Mouse (Mus musculus) bone marrow macrophage, adult 2 months (primary cell): Measurements from ENCODE around the gene Ksr1. TPM values are rescaled to one million over a fixed set of nuclear protein-coding genes. Genes with fewer than 3 reads are reported as not detected.
A peak's percentile ranks its signal among the peaks of the same experiment; 100 is the strongest.

Experiments used
- H3K27ac ChIP-seq: 2 replicates; pipeline ENCODE4 v1.5.1; 2012; ENCODE audit warnings: low read depth, low read length; ENCODE audit not compliant: insufficient read depth
- H3K4me1 ChIP-seq: 2 replicates; pipeline ENCODE4 v1.6.1; 2012; ENCODE audit warnings: low read length; ENCODE audit not compliant: control insufficient read depth, insufficient read depth
- H3K4me3 ChIP-seq: 2 replicates; pipeline ENCODE4 v1.5.1; 2012; ENCODE audit warnings: mild to moderate bottlenecking, low read length, moderate library complexity; ENCODE audit not compliant: insufficient read depth
- CTCF ChIP-seq: IDR thresholded peaks from 2 replicates; pipeline ENCODE4 v1.5.1; 2012; ENCODE audit warnings: low read depth, mild to moderate bottlenecking, low read length, moderate library complexity
- POLR2A ChIP-seq: IDR thresholded peaks from 2 replicates; pipeline ENCODE4 v1.6.1; 2012; ENCODE audit warnings: mild to moderate bottlenecking, low read depth, low read length, borderline replicate concordance
- polyA plus RNA-seq: library from polyadenylated mRNA; stranded (reverse); fragments of >200 nt; gene quantifications from 2 replicates; pipeline ENCODE4 v1.2.4, GENCODE M21; 2012; ENCODE audit not compliant: missing spikeins, insufficient read depth, insufficient read length

Ksr1 gene
- polyA plus RNA-seq, 1 experiment, result 6.0 TPM

- no peak overlapping the region for H3K27ac ChIP-seq
- peaks cover 3% of the 10 kb centered on the region; the same call in 1 of the 2 replicates for H3K4me1 ChIP-seq
- no peak overlapping the region for H3K4me3 ChIP-seq
- TF ChIP-seq POLR2A, result no peak
- no peak for TF ChIP-seq CTCF
Observed at GRCm38 (mm10) chr11:79148783-79149182, 2.6 kb upstream of the Ksr1 start.

DNA sequence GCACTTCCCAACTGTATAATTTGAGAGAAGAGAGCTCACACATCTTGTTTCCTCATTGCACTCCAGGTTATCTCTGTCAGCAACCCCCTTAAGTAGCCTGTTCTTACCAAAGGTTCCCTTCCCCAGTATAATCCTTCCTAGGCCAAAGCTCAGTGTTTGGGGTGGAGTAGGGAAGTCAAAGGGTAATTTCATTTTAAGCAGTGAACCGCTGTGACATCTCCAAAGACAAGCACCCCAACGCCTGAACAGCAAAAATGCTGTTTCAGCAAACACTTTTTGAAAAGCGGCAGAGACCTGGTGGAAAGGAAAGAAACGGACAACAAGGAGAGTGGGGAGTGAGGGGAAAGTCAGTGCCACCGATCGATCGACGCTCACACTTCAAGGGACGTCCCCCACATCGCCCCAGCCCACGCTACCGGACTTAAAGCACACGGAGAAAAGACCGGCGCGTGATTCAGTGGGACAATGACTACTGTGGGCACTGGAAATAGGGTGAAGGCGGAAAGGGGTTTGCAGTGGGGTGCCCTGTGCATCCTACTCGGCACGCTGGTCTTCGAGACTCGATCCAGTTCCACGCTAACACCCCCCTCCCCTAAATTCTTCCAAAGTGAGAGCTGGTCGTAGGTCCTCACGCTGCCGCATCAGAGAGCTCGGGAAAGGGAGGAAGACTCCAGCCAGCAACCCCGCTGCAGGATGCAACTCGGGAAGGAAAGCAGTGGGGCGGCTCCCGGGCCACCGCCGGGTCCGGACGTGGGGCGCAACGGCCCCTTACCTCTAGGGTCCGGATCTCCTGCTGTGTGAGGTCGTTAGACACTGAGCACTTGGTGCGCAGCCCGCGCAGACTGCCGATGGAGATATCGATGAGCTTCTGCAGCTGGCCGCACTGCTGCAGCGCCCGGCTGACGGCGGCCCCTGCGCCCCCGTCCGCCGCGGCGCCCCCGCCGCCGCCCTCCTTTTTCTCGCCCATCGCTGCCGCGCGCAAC is 633 bp downstream of the Ksr1 start:
- TF ChIP-seq CTCF, result no peak
- no peak for TF ChIP-seq POLR2A
- Histone ChIP-seq H3K4me1 (peaks cover 11% of the 10 kb centered on the region; the same call in 1 of the 2 replicates), H3K27ac (no peak overlapping the region), H3K4me3 (peak overlapping the region; percentile 80)

GRCm38 (mm10) chr11:79144741-79145140 is 1.5 kb downstream of the Ksr1 start:
- Histone ChIP-seq H3K27ac (no peak overlapping the region), H3K4me1 (peaks cover 14% of the 10 kb centered on the region; the same call in 1 of the 2 replicates), H3K4me3 (no peak overlapping the region)
- TF ChIP-seq POLR2A, result no peak
- TF ChIP-seq CTCF, result no peak

DNA sequence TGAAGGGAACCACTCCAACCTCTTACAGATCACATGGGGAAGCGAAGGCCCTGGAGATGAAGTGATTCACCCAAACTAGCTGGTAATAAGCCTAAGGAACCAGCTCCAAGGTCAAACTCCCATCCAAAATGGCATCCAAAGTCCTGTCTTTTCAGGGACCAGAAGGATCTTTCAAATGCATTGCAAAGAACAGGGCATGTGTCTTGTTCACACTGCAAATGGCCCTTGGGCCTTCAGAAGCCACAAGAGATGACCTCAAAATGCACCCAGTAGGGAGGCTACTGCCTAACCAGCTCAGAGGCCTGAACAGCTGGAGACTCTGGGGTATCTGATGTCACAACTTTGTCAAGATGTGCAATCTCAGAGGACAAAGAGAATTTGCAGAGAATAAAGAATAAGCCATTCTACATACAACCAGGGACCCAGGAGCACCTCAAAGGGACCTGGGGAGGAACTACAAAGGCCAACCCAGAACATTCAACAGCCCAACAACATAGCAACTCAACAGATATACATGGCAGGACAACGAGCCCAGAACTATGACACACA is 2.1 kb downstream of the Ksr1 start:
- TF ChIP-seq POLR2A, result no peak
- no peak for TF ChIP-seq CTCF
- Histone ChIP-seq H3K27ac (no peak overlapping the region), H3K4me3 (no peak overlapping the region), H3K4me1 (peaks cover 15% of the 10 kb centered on the region; the same call in 1 of the 2 replicates)

DNA sequence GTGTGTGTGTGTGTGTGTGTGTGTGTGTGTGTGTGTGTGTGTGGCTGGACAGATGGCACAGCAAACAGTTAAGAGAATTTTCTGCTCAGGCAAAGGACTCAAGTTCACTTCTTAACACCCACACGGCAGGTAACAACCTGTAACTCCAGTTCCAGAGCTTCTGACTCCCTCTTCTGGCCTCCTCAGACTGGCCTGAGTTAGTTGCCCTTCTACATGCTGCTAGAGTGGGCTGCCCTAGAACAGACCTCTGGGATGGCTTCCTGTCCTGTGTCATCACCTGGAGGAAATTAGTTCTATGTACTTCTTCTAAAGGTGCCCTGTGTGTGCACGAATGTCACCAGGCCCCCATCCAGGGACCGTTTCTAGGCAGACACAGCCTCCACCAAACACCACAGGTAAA is 2.9 kb downstream of the Ksr1 start:
- TF ChIP-seq POLR2A (no peak), CTCF (no peak)
- H3K27ac ChIP-seq, result no peak overlapping the region
- H3K4me1 ChIP-seq, result peaks cover 15% of the 10 kb centered on the region; the same call in 1 of the 2 replicates
- no peak overlapping the region for H3K4me3 ChIP-seq

- no peak overlapping the region for H3K4me3 ChIP-seq
- peaks cover 15% of the 10 kb centered on the region; the same call in 1 of the 2 replicates for H3K4me1 ChIP-seq
- no peak for TF ChIP-seq POLR2A
- no peak for TF ChIP-seq CTCF
- no peak overlapping the region for H3K27ac ChIP-seq
Observed at GRCm38 (mm10) chr11:79142381-79142780, 3.8 kb downstream of the Ksr1 start.

DNA sequence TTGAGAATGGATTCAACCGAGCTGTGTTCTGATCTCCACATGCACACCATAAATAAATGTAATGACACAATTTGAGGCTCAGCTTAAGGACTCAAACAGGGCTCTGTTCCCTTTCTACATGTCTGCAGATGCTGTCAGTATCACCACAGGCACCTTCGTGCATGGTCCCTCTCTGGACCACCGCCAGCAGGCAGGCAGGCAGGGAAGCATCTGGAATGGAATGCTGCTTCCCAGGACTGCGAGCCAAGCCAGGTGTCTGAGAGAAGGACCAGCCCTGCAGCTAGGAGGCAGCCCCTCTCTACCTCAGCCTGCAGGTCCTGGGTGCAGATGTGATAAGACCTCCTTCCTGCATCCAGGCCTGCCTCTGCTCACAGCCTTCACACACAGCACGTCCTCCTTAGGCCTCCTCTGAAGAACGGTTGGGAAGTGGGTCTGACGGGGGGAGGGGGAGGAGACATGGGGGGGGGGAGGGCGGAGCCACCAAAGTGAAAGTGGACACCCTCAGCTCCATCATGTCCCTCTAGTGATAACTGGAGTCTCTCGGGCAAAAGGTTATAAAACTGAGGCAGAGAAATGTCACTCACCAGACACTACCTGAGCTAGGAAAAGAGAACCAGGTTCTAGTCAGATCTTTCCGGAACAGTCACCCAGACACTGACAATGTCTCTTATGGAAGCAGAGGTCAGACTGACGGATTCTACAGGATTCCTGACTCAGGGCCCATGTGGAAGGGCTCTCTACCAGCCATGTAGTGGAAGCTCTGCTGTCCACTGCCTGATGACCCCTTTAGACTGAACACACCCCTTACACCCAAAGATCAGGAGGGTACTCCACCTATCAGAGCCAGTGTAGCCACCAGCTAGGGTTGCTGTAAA is 4.7 kb downstream of the Ksr1 start:
- no peak overlapping the region for H3K27ac ChIP-seq
- TF ChIP-seq CTCF (no peak), POLR2A (no peak)
- H3K4me1 ChIP-seq, result peaks cover 15% of the 10 kb centered on the region; the same call in 1 of the 2 replicates
- H3K4me3 ChIP-seq, result no peak overlapping the region

DNA sequence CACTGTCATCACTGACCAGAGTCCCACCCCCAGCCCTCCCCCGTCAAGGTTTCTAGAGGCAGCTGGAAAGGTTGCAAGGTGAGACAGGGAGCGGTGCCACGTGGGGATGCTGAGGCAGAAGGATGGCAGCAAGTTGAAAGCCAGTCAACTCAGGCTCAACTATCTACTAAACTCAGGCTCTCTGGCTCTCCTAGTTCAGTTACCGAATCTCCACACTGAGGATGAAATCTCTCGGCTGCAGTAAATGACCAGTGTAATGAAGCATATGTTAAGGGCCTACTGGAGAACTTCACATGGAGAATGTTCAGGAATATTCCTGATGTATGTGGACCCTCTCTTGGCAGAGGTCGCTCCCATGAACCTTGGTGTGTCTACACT is 5.7 kb downstream of the Ksr1 start:
- TF ChIP-seq POLR2A, result no peak
- TF ChIP-seq CTCF, result no peak
- H3K4me1 ChIP-seq, result peaks cover 21% of the 10 kb centered on the region

GRCm38 (mm10) chr11:79139878-79140510 is 6.2 kb downstream of the Ksr1 start:
- peaks cover 21% of the 10 kb centered on the region for H3K4me1 ChIP-seq
- no peak overlapping the region for H3K27ac ChIP-seq
- TF ChIP-seq POLR2A, result no peak
- no peak for TF ChIP-seq CTCF
- H3K4me3 ChIP-seq, result no peak overlapping the region

More for the DNA sequence above, 5.7 kb downstream of the Ksr1 start:
- no peak overlapping the region for H3K27ac ChIP-seq
- no peak overlapping the region for H3K4me3 ChIP-seq
